7 mouse cellular contexts compared by ENCODE assay signal in genomic region chr17:10390232-10391172, GRCm38 (mm10).
DNase-seq lines count a peak whose midpoint lies in the region; ATAC-seq and TF ChIP-seq lines count a peak whose summit lies in the region.

No protein-coding gene starts in this region.

- H3K27ac ChIP-seq in embryonic facial prominence, embryonic 10.5 days (replicated peaks), result peak overlapping the region; percentile 83
- peak overlapping the region; percentile 83 for H3K27ac ChIP-seq in limb, embryonic 15.5 days
- peak overlapping the region; percentile 32 for H3K27ac ChIP-seq in midbrain, postnatal 0 days (ENCODE audit: low read depth, low read length)

- H3K9ac ChIP-seq in limb, embryonic 15.5 days, result no peak overlapping the region
- H3K9ac ChIP-seq in midbrain, postnatal 0 days (replicated peaks; ENCODE audit: low read length, poor library complexity, severe bottlenecking), result no peak overlapping the region

- WGBS in embryonic facial prominence, embryonic 10.5 days, result 33% methylated on average over 19 of the region's 19 CpGs
- WGBS in limb, embryonic 15.5 days, result 54% methylated on average over 19 of the region's 19 CpGs
- WGBS in midbrain, postnatal 0 days, result 43% methylated on average over 19 of the region's 19 CpGs

- peak; percentile 76 for ATAC-seq in limb, embryonic 15.5 days (ENCODE audit: insufficient number of reproducible peaks, low FRiP score, low TSS enrichment, low read depth)
- ATAC-seq in midbrain, postnatal 0 days (ENCODE audit: low FRiP score), result peak; percentile 41; the same call in 1 of the 2 replicates

- no peak overlapping the region for H3K4me3 ChIP-seq in embryonic facial prominence, embryonic 10.5 days
- H3K4me3 ChIP-seq in limb, embryonic 15.5 days, result no peak overlapping the region
- H3K4me3 ChIP-seq in midbrain, postnatal 0 days (ENCODE audit: low read depth, low read length), result no peak overlapping the region

- H3K4me2 ChIP-seq in limb, embryonic 15.5 days, result no peak overlapping the region
- H3K4me2 ChIP-seq in midbrain, postnatal 0 days (ENCODE audit: low read depth, low read length, poor library complexity, severe bottlenecking), result no peak overlapping the region

- H3K4me1 ChIP-seq in embryonic facial prominence, embryonic 10.5 days, result peaks cover 27% of the 10 kb centered on the region
- H3K4me1 ChIP-seq in limb, embryonic 15.5 days, result peaks cover 18% of the 10 kb centered on the region
- H3K4me1 ChIP-seq in midbrain, postnatal 0 days (ENCODE audit: insufficient read depth, low read length), result no peaks in the 10 kb centered on the region

- DNase-seq in brain, adult 2 months (ENCODE audit: low read depth, low spot score), result peak; percentile 94
- DNase-seq in embryonic facial prominence, embryonic 10.5 days (ENCODE audit: low spot score), result peak; percentile 71
- peak; percentile 91 to 94 for DNase-seq in heart, adult 9 months (ENCODE audit: low spot score in 2 of 2)
- DNase-seq in kidney, adult 8-10 months, result peak; percentile 60 to 70
- peak; percentile 71 for DNase-seq in midbrain, postnatal 0 days (ENCODE audit: low spot score)
- no peak for DNase-seq in spleen, postnatal 10 days (ENCODE audit: low spot score in 2 of 2)

- H3K9me3 ChIP-seq in embryonic facial prominence, embryonic 10.5 days, result no peaks in the 10 kb centered on the region
- H3K9me3 ChIP-seq in limb, embryonic 15.5 days, result no peaks in the 10 kb centered on the region
- H3K9me3 ChIP-seq in midbrain, postnatal 0 days (ENCODE audit: low read length), result no peaks in the 10 kb centered on the region

- no peaks in the 10 kb centered on the region for H3K36me3 ChIP-seq in embryonic facial prominence, embryonic 10.5 days (replicated peaks)
- H3K36me3 ChIP-seq in limb, embryonic 15.5 days, result no peaks in the 10 kb centered on the region
- no peaks in the 10 kb centered on the region for H3K36me3 ChIP-seq in midbrain, postnatal 0 days (ENCODE audit: insufficient read depth, low read length)

- TF ChIP-seq CTCF in midbrain, postnatal 0 days (IDR thresholded peaks at IDR 0.05), result no peak

- peaks cover 12% of the 10 kb centered on the region; the same call in 1 of the 2 replicates for H3K27me3 ChIP-seq in embryonic facial prominence, embryonic 10.5 days (replicated peaks; ENCODE audit: low read depth, poor library complexity, severe bottlenecking)
- H3K27me3 ChIP-seq in limb, embryonic 15.5 days, result no peaks in the 10 kb centered on the region
- no peaks in the 10 kb centered on the region for H3K27me3 ChIP-seq in midbrain, postnatal 0 days (ENCODE audit: insufficient read depth, low read length)

Comparison
In these comparisons a context has a peak if more than half of its experiments do, and no peak if none do; other contexts are left out.
1. DNase-seq: peak in brain, adult 2 months (single experiment), embryonic facial prominence, embryonic 10.5 days (single experiment), heart, adult 9 months (2 of 2), kidney, adult 8-10 months (2 of 2) and midbrain, postnatal 0 days (single experiment); none in spleen, postnatal 10 days (0 of 2).
2. H3K27ac ChIP-seq: peak in every context shown above with its lines; median percentile 83 in embryonic facial prominence, embryonic 10.5 days; 83 in limb, embryonic 15.5 days; 32 in midbrain, postnatal 0 days.